Mouse (Mus musculus): ENCODE measurements around the gene Gpm6b. TPM values are rescaled to one million over a fixed set of nuclear protein-coding genes. Genes with fewer than 3 reads are reported as not detected.

Gpm6b gene
- polyA plus RNA-seq, 1 experiment from 2014 or later: 6.0 TPM

- H3K4me3 ChIP-seq (ENCODE audit: control insufficient read depth in 1 of 2, insufficient read depth in 1 of 2, low read depth in 1 of 2, low read length in 2 of 2): no peak overlapping the region
- no peaks in the 10 kb centered on the region for H3K27me3 ChIP-seq (ENCODE audit: control insufficient read depth, insufficient read depth, low read length)
- no peak overlapping the region for H3K9ac ChIP-seq (ENCODE audit: low read length)
- WGBS: 67% methylated on average over 7 of the region's 7 CpGs
- no peak for ATAC-seq (ENCODE audit: insufficient number of reproducible peaks, insufficient read depth, low FRiP score, low read depth)
- H3K4me2 ChIP-seq (ENCODE audit: low read length): no peak overlapping the region
- no peaks in the 10 kb centered on the region for H3K36me3 ChIP-seq (ENCODE audit: control insufficient read depth, insufficient read depth, low read length)
- no peak overlapping the region for H3K27ac ChIP-seq (replicated peaks in 1 of 2; ENCODE audit: control insufficient read depth in 1 of 2, insufficient read depth in 1 of 2, low read depth in 2 of 2, low read length in 2 of 2)
- no peaks in the 10 kb centered on the region for H3K4me1 ChIP-seq (ENCODE audit: control insufficient read depth in 2 of 2, insufficient read depth in 2 of 2, low read length in 2 of 2)
- no peaks in the 10 kb centered on the region for H3K9me3 ChIP-seq (ENCODE audit: control insufficient read depth, low read length)
These were observed 68.9 kb downstream of the Gpm6b start for GRCm38 (mm10) chrX:166307437-166308222.

DNA sequence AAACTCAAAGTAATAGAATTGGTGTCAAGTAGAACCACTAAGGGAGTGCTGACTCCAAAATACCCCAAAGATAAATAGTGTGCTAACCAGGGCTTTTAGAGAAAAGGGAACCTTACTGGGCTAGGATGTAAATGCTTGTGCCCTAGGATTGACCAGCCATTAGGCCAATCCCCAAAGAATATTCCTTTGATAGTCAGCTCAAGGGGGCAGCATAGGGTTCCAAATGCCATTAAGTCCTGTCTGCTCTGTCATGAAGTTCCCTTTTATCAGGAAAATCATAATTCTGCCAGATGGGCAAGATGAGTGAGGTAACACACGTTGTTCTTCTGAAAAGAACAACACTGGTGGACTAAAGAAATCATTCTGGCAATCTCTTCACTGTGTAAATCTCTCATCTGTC, 70.1 kb downstream of the Gpm6b start:
- Histone ChIP-seq H3K9me3 (ENCODE audit: control insufficient read depth, low read length) (no peaks in the 10 kb centered on the region), H3K4me1 (ENCODE audit: control insufficient read depth in 2 of 2, insufficient read depth in 2 of 2, low read length in 2 of 2) (no peaks in the 10 kb centered on the region), H3K4me3 (ENCODE audit: control insufficient read depth in 1 of 2, insufficient read depth in 1 of 2, low read depth in 1 of 2, low read length in 2 of 2) (no peak overlapping the region), H3K9ac (ENCODE audit: low read length) (no peak overlapping the region), H3K27me3 (ENCODE audit: control insufficient read depth, insufficient read depth, low read length) (no peaks in the 10 kb centered on the region), H3K4me2 (ENCODE audit: low read length) (no peak overlapping the region), H3K27ac (replicated peaks in 1 of 2; ENCODE audit: control insufficient read depth in 1 of 2, insufficient read depth in 1 of 2, low read depth in 2 of 2, low read length in 2 of 2) (no peak overlapping the region), H3K36me3 (ENCODE audit: control insufficient read depth, insufficient read depth, low read length) (no peaks in the 10 kb centered on the region)
- WGBS: 47% methylated on average over 1 of the region's 1 CpGs
- ATAC-seq (ENCODE audit: insufficient number of reproducible peaks, insufficient read depth, low FRiP score, low read depth): no peak

- H3K27ac ChIP-seq (replicated peaks in 1 of 2; ENCODE audit: control insufficient read depth in 1 of 2, insufficient read depth in 1 of 2, low read depth in 2 of 2, low read length in 2 of 2): no peak overlapping the region
- ATAC-seq (ENCODE audit: insufficient number of reproducible peaks, insufficient read depth, low FRiP score, low read depth): no peak
These were observed 76.5 kb downstream of the Gpm6b start for GRCm38 (mm10) chrX:166315251-166315650.

DNA sequence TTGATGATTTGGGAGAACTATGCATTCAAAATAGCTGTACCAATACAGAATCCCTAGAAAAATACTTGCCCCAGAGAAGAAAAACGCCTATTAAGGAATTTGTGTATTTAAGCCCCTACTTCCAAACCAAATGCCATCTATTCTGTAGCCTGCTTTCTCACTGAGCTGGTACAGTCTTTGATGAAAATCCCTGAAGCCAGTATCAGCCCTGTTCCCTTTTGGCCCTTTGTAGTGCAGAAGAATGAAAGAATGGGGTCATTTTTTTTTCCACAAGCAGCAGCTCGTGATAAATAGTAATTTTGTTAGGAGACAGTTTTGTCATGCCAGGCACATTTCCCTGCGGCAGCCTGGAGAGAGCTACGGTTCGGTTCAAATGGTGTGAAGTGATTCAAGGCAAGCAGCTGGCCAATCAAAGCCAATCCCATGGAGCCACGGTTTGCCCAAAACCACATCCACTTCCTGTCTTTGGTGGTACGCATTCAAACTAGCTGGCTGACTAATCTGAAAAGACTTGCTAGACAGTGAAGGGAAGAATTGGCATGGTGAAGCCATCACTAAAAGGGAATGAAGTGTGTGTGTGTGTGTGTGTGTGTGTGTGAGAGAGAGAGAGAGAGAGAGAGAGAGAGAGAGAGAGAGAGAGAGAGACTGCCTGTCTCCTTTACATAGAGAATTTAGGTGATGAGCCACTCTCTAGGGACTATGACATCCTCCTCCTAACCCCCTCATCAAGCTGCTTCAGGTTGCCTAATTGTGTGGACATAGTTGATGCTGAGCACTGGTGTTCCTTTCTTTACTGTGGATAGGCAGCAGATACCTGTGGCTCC, 78.1 kb downstream of the Gpm6b start:
- H3K4me2 ChIP-seq (ENCODE audit: low read length): no peak overlapping the region
- ATAC-seq (ENCODE audit: insufficient number of reproducible peaks, insufficient read depth, low FRiP score, low read depth): no peak
- H3K27me3 ChIP-seq (ENCODE audit: control insufficient read depth, insufficient read depth, low read length): no peaks in the 10 kb centered on the region
- no peak overlapping the region for H3K9ac ChIP-seq (ENCODE audit: low read length)
- H3K9me3 ChIP-seq (ENCODE audit: control insufficient read depth, low read length): no peaks in the 10 kb centered on the region
- no peaks in the 10 kb centered on the region for H3K4me1 ChIP-seq (ENCODE audit: control insufficient read depth in 2 of 2, insufficient read depth in 2 of 2, low read length in 2 of 2)
- no peak overlapping the region for H3K27ac ChIP-seq (replicated peaks in 1 of 2; ENCODE audit: control insufficient read depth in 1 of 2, insufficient read depth in 1 of 2, low read depth in 2 of 2, low read length in 2 of 2)
- H3K36me3 ChIP-seq (ENCODE audit: control insufficient read depth, insufficient read depth, low read length): no peaks in the 10 kb centered on the region
- no peak overlapping the region for H3K4me3 ChIP-seq (ENCODE audit: control insufficient read depth in 1 of 2, insufficient read depth in 1 of 2, low read depth in 1 of 2, low read length in 2 of 2)
- 52% methylated on average over 7 of the region's 7 CpGs for WGBS

More at GRCm38 (mm10) chrX:166315251-166315650, 76.5 kb downstream of the Gpm6b start:
- Histone ChIP-seq H3K4me2 (ENCODE audit: low read length) (no peak overlapping the region), H3K4me1 (ENCODE audit: control insufficient read depth in 2 of 2, insufficient read depth in 2 of 2, low read length in 2 of 2) (no peaks in the 10 kb centered on the region), H3K4me3 (ENCODE audit: control insufficient read depth in 1 of 2, insufficient read depth in 1 of 2, low read depth in 1 of 2, low read length in 2 of 2) (no peak overlapping the region), H3K9ac (ENCODE audit: low read length) (no peak overlapping the region), H3K27me3 (ENCODE audit: control insufficient read depth, insufficient read depth, low read length) (no peaks in the 10 kb centered on the region), H3K9me3 (ENCODE audit: control insufficient read depth, low read length) (no peaks in the 10 kb centered on the region), H3K36me3 (ENCODE audit: control insufficient read depth, insufficient read depth, low read length) (no peaks in the 10 kb centered on the region)
- 76% methylated on average over 1 of the region's 1 CpGs for WGBS

DNA sequence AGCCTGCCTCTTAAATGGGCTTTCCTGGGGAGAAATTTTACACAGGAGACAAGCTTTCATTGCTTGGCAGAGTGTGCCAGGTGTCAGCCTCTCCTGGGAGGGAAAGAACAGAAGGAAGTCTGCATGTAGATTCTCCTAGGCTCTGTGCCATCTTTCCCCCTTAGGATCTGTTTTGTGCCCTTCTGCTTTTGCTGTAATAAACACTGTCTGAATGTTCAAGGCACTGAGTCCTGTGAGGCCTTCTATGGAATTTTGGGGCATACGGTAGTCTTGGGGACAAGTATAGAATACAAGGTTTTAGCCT, 78.6 kb downstream of the Gpm6b start:
- no peaks in the 10 kb centered on the region for H3K36me3 ChIP-seq (ENCODE audit: control insufficient read depth, insufficient read depth, low read length)
- no peaks in the 10 kb centered on the region for H3K9me3 ChIP-seq (ENCODE audit: control insufficient read depth, low read length)
- no peak overlapping the region for H3K4me2 ChIP-seq (ENCODE audit: low read length)
- no peak overlapping the region for H3K4me3 ChIP-seq (ENCODE audit: control insufficient read depth in 1 of 2, insufficient read depth in 1 of 2, low read depth in 1 of 2, low read length in 2 of 2)
- 83% methylated on average over 1 of the region's 1 CpGs for WGBS
- no peaks in the 10 kb centered on the region for H3K27me3 ChIP-seq (ENCODE audit: control insufficient read depth, insufficient read depth, low read length)
- H3K9ac ChIP-seq (ENCODE audit: low read length): no peak overlapping the region
- no peaks in the 10 kb centered on the region for H3K4me1 ChIP-seq (ENCODE audit: control insufficient read depth in 2 of 2, insufficient read depth in 2 of 2, low read length in 2 of 2)
- no peak overlapping the region for H3K27ac ChIP-seq (replicated peaks in 1 of 2; ENCODE audit: control insufficient read depth in 1 of 2, insufficient read depth in 1 of 2, low read depth in 2 of 2, low read length in 2 of 2)
- ATAC-seq (ENCODE audit: insufficient number of reproducible peaks, insufficient read depth, low FRiP score, low read depth): no peak

DNA sequence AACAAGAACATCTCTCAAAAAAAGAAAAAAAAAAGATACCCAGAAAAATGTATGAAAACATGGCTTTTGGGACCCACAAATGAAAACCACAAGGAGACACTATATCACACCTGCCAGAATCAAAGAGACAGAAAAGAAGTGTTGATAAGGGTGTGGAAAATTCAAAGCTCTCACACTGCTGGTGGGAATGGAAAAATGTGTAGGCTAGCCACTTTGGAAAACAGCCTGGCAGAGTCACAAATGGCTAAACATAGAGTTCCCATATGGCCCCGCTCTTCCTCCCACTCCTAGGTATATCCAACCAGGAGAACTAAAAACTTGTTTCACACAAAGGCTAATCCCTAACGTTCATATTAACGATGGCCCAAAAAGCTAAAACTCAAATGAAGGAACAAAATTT, 84.5 kb downstream of the Gpm6b start:
- Histone ChIP-seq H3K9me3 (ENCODE audit: control insufficient read depth, low read length) (no peaks in the 10 kb centered on the region), H3K27me3 (ENCODE audit: control insufficient read depth, insufficient read depth, low read length) (no peaks in the 10 kb centered on the region), H3K4me2 (ENCODE audit: low read length) (no peak overlapping the region), H3K4me1 (ENCODE audit: control insufficient read depth in 2 of 2, insufficient read depth in 2 of 2, low read length in 2 of 2) (no peaks in the 10 kb centered on the region), H3K4me3 (ENCODE audit: control insufficient read depth in 1 of 2, insufficient read depth in 1 of 2, low read depth in 1 of 2, low read length in 2 of 2) (no peak overlapping the region), H3K9ac (ENCODE audit: low read length) (no peak overlapping the region), H3K36me3 (ENCODE audit: control insufficient read depth, insufficient read depth, low read length) (no peaks in the 10 kb centered on the region), H3K27ac (replicated peaks in 1 of 2; ENCODE audit: control insufficient read depth in 1 of 2, insufficient read depth in 1 of 2, low read depth in 2 of 2, low read length in 2 of 2) (no peak overlapping the region)
- ATAC-seq (ENCODE audit: insufficient number of reproducible peaks, insufficient read depth, low FRiP score, low read depth): no peak
- WGBS: 82% methylated on average over 3 of the region's 3 CpGs

DNA sequence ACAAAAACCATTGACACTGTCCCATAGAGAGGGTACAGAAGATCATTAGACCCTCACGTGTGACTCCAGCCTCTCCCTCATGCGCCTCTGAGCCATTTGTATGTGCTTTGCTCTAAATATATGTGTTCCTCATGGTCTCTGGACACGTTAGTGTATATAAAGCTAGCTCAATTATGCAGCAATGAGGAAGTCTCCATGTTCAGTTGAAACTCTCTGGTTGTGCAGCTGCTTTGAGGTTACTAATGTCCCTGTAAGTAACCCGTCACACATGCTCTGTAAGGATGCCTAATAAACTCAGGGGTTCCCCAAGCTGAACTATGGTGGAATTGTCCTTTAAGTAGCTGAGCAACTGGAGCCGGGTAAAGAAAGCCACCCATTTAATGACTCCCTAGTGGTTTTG, 88.9 kb downstream of the Gpm6b start:
- no peaks in the 10 kb centered on the region for H3K27me3 ChIP-seq (ENCODE audit: control insufficient read depth, insufficient read depth, low read length)
- H3K4me2 ChIP-seq (ENCODE audit: low read length): no peak overlapping the region
- H3K9ac ChIP-seq (ENCODE audit: low read length): no peak overlapping the region
- H3K27ac ChIP-seq (replicated peaks in 1 of 2; ENCODE audit: control insufficient read depth in 1 of 2, insufficient read depth in 1 of 2, low read depth in 2 of 2, low read length in 2 of 2): no peak overlapping the region
- no peaks in the 10 kb centered on the region for H3K36me3 ChIP-seq (ENCODE audit: control insufficient read depth, insufficient read depth, low read length)
- H3K4me1 ChIP-seq (ENCODE audit: control insufficient read depth in 2 of 2, insufficient read depth in 2 of 2, low read length in 2 of 2): no peaks in the 10 kb centered on the region
- H3K4me3 ChIP-seq (ENCODE audit: control insufficient read depth in 1 of 2, insufficient read depth in 1 of 2, low read depth in 1 of 2, low read length in 2 of 2): no peak overlapping the region
- H3K9me3 ChIP-seq (ENCODE audit: control insufficient read depth, low read length): no peaks in the 10 kb centered on the region
- ATAC-seq (ENCODE audit: insufficient number of reproducible peaks, insufficient read depth, low FRiP score, low read depth): no peak
- 67% methylated on average over 5 of the region's 5 CpGs for WGBS

Data from heart, embryonic 14.5 days (tissue).